18 mouse cellular contexts compared by ENCODE assay signal in genomic region chr8:115645139-115645538, GRCm38 (mm10).
DNase-seq lines count a peak whose midpoint lies in the region; ATAC-seq lines count a peak whose summit lies in the region.
"Had no signal": no experiment of that assay in that cellular context is flagged by ENCODE, and none has a peak within 500 bp of the region (broad histone marks: within the 10 kb centered on the region; RNA-seq: fewer than 3 reads in every experiment).

No protein-coding gene starts in this region.

- ATAC-seq in liver, embryonic 12.5 days = no peak
- ATAC-seq: CD4-positive, CD25-positive, alpha-beta regulatory T cell, adult 4 months; forebrain, embryonic 13.5 days; intestine, embryonic 15.5 days had no signal

- peak; percentile 78 for DNase-seq in brain, adult 2 months (ENCODE audit: low read depth, low spot score)
- DNase-seq in cerebellum, adult 11-12 months = peak; percentile 65
- DNase-seq in cerebellum, adult 9-10 months = peak; percentile 70
- peak; percentile 51 for DNase-seq in skeletal muscle tissue, adult 2 months (ENCODE audit: low read depth, low spot score)
- DNase-seq in embryo, embryonic 10 days (ENCODE audit: low spot score) = no peak
- DNase-seq: adrenal gland, adult 8-10 months; adrenal gland, postnatal 36 days; gastrocnemius, postnatal 10 days; kidney, adult 18-20 months had no signal

- H3K9me3 ChIP-seq in liver, embryonic 12.5 days (replicated peaks) = no peaks in the 10 kb centered on the region
- H3K9me3 ChIP-seq: embryonic facial prominence, embryonic 10.5 days; forebrain, embryonic 13.5 days; hindbrain, embryonic 10.5 days; intestine, embryonic 15.5 days had no signal

- 0 out of 2 replicates have a peak, but pooled peaks cover 5% of the 10 kb centered on the region for H3K4me1 ChIP-seq in liver, embryonic 12.5 days
- H3K4me1 ChIP-seq: embryonic facial prominence, embryonic 10.5 days; forebrain, embryonic 13.5 days; hindbrain, embryonic 10.5 days; intestine, embryonic 15.5 days had no signal

- no peak overlapping the region for H3K9ac ChIP-seq in liver, embryonic 12.5 days
- H3K9ac ChIP-seq: forebrain, embryonic 13.5 days; heart, embryonic 12.5 days; hindbrain, embryonic 14.5 days; intestine, embryonic 15.5 days had no signal

- no peaks in the 10 kb centered on the region for H3K27me3 ChIP-seq in liver, embryonic 12.5 days (replicated peaks)
- H3K27me3 ChIP-seq: forebrain, embryonic 13.5 days; heart, embryonic 12.5 days; intestine, embryonic 15.5 days had no signal

- no peak overlapping the region for H3K4me3 ChIP-seq in liver, embryonic 12.5 days
- H3K4me3 ChIP-seq: embryonic facial prominence, embryonic 10.5 days; forebrain, embryonic 13.5 days; heart, embryonic 12.5 days; hindbrain, embryonic 10.5 days; intestine, embryonic 15.5 days had no signal

- WGBS in liver, embryonic 12.5 days (ENCODE audit: insufficient replicate concordance) = 68% methylated on average over 1 of the region's 1 CpGs

- no peak overlapping the region for H3K27ac ChIP-seq in liver, embryonic 12.5 days
- H3K27ac ChIP-seq: embryonic facial prominence, embryonic 10.5 days; forebrain, embryonic 13.5 days; hindbrain, embryonic 10.5 days; hindbrain, embryonic 14.5 days; intestine, embryonic 15.5 days had no signal

- H3K36me3 ChIP-seq in liver, embryonic 12.5 days = no peaks in the 10 kb centered on the region
- H3K36me3 ChIP-seq: embryonic facial prominence, embryonic 10.5 days; G1E; heart, embryonic 12.5 days; hindbrain, embryonic 10.5 days; intestine, embryonic 15.5 days had no signal

- H3K4me2 ChIP-seq in liver, embryonic 12.5 days = no peak overlapping the region
- H3K4me2 ChIP-seq: forebrain, embryonic 13.5 days; heart, embryonic 12.5 days; hindbrain, embryonic 14.5 days; intestine, embryonic 15.5 days had no signal
